Mouse (Mus musculus): ENCODE measurements around the gene 1700017B05Rik. TPM values are rescaled to one million over a fixed set of nuclear protein-coding genes. Genes with fewer than 3 reads are reported as not detected.
"Not testable (repeated sequence)": the region's sequence is repeated elsewhere in the genome, so short reads cannot be mapped to it uniquely, and the experiment has no call there.

Gene 1700017B05Rik
- polyA plus RNA-seq, 1 experiment from 2014 or later: 11.8 TPM

DNA sequence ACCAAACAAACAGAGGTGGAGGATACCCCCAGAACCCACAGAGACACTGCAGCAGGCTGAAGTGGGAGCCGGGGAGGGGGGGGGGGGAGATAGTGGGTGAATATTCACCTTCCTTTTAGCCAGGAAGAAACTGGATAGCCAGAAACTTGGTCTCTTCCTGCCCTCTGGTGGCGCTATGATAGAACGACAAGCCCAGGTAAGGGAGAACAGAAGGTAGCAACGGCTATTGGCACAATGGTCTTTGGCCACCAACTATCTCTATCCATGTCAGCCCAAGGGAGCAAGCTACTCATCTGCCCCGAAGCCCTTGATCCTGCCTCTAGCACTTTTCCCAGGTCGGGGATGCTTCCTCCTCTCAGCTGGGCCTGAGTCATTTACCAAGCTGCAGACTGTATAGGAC, 42.1 kb downstream of the 1700017B05Rik start:
- Histone ChIP-seq H3K4me1 (no peaks in the 10 kb centered on the region), H3K36me3 (no peaks in the 10 kb centered on the region), H3K4me3 (no peak overlapping the region), H3K27me3 (ENCODE audit: low read depth, poor library complexity, severe bottlenecking) (no peaks in the 10 kb centered on the region), H3K9me3 (replicated peaks) (no peaks in the 10 kb centered on the region), H3K27ac (replicated peaks) (no peak overlapping the region)
- peak; percentile 32 for DNase-seq (ENCODE audit: low spot score)
- 25% methylated on average over 6 of the region's 6 CpGs for WGBS

DNA sequence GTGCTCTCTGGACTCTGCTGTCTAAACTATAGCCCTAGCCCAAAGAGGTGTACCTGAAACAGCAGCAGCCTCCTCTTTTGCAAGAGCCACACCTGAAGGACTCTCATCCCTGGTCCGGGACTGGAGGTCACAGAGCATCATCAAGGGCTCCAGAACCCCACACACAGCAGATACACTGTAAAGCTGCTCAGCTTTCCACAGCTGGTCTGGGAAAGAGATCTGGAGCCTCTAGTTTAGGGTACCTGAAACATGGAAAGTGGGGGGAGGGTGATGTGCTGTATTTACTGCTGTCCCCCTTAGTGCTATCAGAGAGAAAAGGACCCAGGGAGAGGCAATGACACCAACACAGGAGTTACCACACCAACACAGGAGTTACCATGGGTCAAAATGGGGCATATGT, 42.9 kb downstream of the 1700017B05Rik start:
- H3K4me1 ChIP-seq: no peaks in the 10 kb centered on the region
- no peak overlapping the region for H3K27ac ChIP-seq (replicated peaks)
- WGBS: 82% methylated on average over 1 of the region's 1 CpGs
- no peaks in the 10 kb centered on the region for H3K36me3 ChIP-seq
- no peak for DNase-seq (ENCODE audit: low spot score)
- H3K9me3 ChIP-seq (replicated peaks): no peaks in the 10 kb centered on the region
- no peak overlapping the region for H3K4me3 ChIP-seq
- H3K27me3 ChIP-seq (ENCODE audit: low read depth, poor library complexity, severe bottlenecking): no peaks in the 10 kb centered on the region

DNA sequence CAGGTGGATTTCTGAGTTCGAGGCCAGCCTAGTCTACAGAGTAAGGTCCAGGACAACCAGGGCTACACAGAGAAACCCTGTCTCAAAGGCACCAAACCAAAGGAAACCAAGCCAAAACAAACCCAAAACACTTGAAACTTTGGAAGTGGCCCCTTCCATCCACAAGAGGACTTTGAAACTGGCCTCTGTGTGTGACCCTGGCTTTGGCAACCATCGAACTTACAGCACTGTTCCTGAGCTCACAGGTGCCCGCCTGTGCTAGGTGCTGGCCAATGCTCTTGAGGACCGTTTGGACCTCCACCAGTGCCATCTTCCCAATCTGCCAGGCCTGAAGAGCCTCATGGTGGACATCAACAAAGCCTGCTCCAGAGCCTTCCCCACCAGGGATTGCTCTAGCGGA, 43.6 kb downstream of the 1700017B05Rik start:
- no peaks in the 10 kb centered on the region for H3K36me3 ChIP-seq
- no peak overlapping the region for H3K27ac ChIP-seq (replicated peaks)
- no peaks in the 10 kb centered on the region for H3K27me3 ChIP-seq (ENCODE audit: low read depth, poor library complexity, severe bottlenecking)
- 83% methylated on average over 5 of the region's 5 CpGs for WGBS
- no peaks in the 10 kb centered on the region for H3K4me1 ChIP-seq
- DNase-seq (ENCODE audit: low spot score): no peak
- no peaks in the 10 kb centered on the region for H3K9me3 ChIP-seq (replicated peaks)
- no peak overlapping the region for H3K4me3 ChIP-seq

DNA sequence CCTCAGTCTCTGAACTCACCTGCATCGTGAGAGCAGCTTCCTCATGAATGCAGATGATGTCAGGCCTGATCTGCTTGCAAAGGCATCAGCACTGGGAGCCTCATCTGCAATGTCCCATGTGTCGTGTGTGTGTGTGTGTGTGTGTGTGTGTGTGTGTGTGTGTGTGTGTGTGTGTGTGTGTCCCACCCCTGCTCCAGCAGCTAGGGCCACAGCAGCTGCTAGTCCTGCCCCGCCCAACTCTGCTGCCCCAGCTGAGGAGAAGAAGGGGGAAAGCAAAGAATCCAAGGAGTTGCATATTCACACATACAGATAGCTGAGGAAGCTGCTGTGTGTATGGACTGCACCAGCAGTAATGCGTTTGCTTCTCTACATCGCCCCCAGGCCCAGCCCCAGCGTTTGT, 45.2 kb downstream of the 1700017B05Rik start:
- Histone ChIP-seq H3K9me3 (replicated peaks) (no peaks in the 10 kb centered on the region), H3K27me3 (ENCODE audit: low read depth, poor library complexity, severe bottlenecking) (no peaks in the 10 kb centered on the region), H3K27ac (replicated peaks) (no peak overlapping the region), H3K4me1 (no peaks in the 10 kb centered on the region), H3K36me3 (no peaks in the 10 kb centered on the region), H3K4me3 (no peak overlapping the region)
- DNase-seq (ENCODE audit: low spot score): no peak
- WGBS: 86% methylated on average over 6 of the region's 6 CpGs

DNA sequence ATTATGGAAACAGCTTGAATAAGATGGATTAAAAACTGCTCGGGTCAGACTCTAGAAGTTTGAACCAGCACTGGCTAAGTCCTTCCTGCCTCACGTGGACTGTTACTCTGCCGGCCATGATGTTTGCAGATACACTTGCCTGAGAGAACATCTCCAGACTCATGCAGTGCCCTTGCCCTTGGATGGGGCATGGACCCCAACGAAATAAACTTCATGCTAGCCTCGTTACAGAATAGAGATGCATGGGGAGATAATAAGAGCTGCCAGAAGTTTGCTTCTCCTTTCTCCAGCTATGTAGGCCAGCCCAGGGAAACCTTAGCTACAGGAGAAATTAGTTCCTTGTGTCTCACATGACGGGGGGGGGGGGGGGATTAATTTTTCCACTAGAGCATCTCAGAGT, 47.9 kb downstream of the 1700017B05Rik start:
- Histone ChIP-seq H3K27me3 (ENCODE audit: low read depth, poor library complexity, severe bottlenecking) (no peaks in the 10 kb centered on the region), H3K36me3 (no peaks in the 10 kb centered on the region), H3K27ac (replicated peaks) (no peak overlapping the region), H3K9me3 (replicated peaks) (no peaks in the 10 kb centered on the region), H3K4me3 (no peak overlapping the region), H3K4me1 (no peaks in the 10 kb centered on the region)
- no peak for DNase-seq (ENCODE audit: low spot score)
- 85% methylated on average over 6 of the region's 6 CpGs for WGBS

DNA sequence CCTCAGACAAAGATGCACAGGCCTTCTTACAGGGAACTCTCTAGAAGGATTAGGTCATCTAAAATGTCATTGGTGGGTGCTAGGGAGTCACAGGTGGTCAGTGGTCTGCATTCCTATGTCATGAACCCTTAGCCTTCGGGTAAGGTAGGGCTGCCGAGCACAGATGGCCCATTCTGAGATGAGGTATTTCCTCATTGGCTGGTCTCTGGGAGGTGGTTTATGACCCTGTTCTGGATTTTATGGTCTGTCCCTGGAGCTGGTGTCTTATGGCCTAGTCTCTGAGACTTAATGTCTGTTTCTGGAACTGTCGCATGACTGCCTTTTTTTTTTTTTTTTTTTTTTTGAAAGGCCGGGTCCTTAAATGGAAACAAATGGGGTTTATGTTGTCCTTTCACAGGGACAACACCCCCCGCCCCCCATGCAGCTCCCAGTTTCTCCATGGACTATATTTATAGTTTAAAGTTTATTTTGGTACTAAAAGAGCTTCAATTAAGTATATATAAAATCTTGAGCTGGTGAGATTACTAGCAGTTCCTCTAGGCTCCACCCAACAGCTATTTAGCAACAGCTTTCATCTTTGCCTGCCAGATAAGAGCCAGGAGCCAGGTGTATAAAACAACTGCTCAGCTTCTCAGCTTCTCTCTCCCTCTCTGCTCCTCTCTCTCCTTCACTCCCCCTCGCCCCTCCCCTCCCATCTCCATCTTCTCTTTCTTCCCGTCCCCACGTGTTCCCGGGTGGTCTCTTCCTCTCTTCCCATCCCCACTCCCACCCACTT, 49.8 kb downstream of the 1700017B05Rik start:
- Histone ChIP-seq H3K4me3 (no peak overlapping the region), H3K9me3 (replicated peaks) (no peaks in the 10 kb centered on the region), H3K4me1 (no peaks in the 10 kb centered on the region), H3K27me3 (ENCODE audit: low read depth, poor library complexity, severe bottlenecking) (no peaks in the 10 kb centered on the region), H3K36me3 (no peaks in the 10 kb centered on the region), H3K27ac (replicated peaks) (no peak overlapping the region)
- DNase-seq (ENCODE audit: low spot score): no peak
- WGBS: 82% methylated on average over 9 of the region's 9 CpGs

DNA sequence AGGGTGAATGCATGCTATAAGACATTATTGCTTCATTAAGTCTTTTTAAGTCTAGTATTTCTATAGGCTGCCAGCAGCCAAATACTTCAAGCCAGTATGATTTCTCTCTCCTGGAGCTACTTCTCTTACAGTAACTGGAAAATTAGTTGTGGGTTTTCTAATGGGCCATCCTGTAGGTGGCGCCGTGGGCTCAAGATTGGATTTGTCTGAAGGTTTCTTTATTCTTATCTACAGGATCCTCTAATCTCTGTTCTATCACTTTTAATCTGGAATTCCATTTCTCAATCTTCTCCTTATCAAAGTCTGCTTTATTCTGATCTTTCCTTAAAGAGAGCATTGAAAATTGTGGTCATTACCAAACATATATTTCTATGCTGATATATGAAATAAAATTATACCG, 53.1 kb downstream of the 1700017B05Rik start:
- DNase-seq (ENCODE audit: low spot score): no peak
- H3K4me3 ChIP-seq: no peak overlapping the region
- H3K9me3 ChIP-seq (replicated peaks): no peaks in the 10 kb centered on the region
- no peaks in the 10 kb centered on the region for H3K4me1 ChIP-seq
- H3K27me3 ChIP-seq (ENCODE audit: low read depth, poor library complexity, severe bottlenecking): no peaks in the 10 kb centered on the region
- 32% methylated on average over 3 of the region's 3 CpGs for WGBS
- H3K27ac ChIP-seq (replicated peaks): no peak overlapping the region
- no peaks in the 10 kb centered on the region for H3K36me3 ChIP-seq

DNA sequence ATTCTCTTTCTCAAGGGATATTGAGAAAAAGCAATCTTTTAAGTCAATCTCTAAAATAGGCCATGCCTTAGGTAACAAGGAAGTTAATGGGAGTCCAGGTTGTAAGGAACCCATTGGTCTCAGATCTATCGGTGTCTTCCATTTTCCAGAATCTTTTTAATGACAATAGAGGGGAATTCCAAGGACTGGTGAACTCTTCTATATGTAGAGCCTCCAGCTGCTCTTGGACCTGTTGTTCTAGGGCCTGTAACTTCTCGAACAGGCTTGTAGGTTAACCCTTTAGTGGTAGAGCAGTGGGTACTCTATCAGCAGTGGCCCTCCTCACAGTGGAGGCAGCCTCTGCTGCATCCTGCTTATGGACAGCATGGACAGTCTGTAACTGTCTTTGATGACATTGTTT, 55.5 kb downstream of the 1700017B05Rik start:
- Histone ChIP-seq H3K4me1 (no peaks in the 10 kb centered on the region), H3K9me3 (replicated peaks) (no peaks in the 10 kb centered on the region), H3K4me3 (no peak overlapping the region), H3K27me3 (ENCODE audit: low read depth, poor library complexity, severe bottlenecking) (no peaks in the 10 kb centered on the region), H3K36me3 (no peaks in the 10 kb centered on the region), H3K27ac (replicated peaks) (no peak overlapping the region)
- WGBS: 72% methylated on average over 2 of the region's 2 CpGs
- no peak for DNase-seq (ENCODE audit: low spot score)

DNA sequence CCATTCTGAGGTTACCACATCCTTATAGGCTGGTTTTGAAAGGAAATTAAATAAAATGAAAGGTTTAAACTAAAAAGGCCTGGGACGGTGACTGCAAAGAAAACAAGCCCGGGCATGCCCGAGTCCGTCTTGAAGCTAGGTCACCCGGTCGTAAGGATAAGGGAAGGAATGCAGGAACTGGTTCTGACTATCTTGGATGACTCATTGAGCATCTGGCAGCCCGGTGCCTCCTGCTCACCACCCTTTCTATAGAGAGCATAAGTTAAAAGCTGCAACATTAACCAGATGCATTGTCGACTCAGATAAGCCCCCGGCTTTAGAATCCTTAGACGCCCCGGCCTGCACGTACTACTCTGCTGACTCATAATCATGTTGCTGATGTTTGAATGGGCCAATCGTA, 58.8 kb downstream of the 1700017B05Rik start:
- WGBS: 90% methylated on average over 13 of the region's 13 CpGs
- not testable (repeated sequence) for H3K27me3 ChIP-seq (ENCODE audit: low read depth, poor library complexity, severe bottlenecking); H3K27ac ChIP-seq (replicated peaks); DNase-seq (ENCODE audit: low spot score); H3K4me1 ChIP-seq; H3K9me3 ChIP-seq (replicated peaks); H3K36me3 ChIP-seq; H3K4me3 ChIP-seq

Other genes starting within 250 kb of the 1700017B05Rik start
- 51.6 and 56.7 TPM in 2 replicates for gene Sin3a, start 190.6 kb downstream of the 1700017B05Rik start, polyA plus RNA-seq (2016; fragmentation: Nextera tagmentation; extraction: Ambion mirVana)
- 61.1 and 69.7 TPM in 2 replicates for gene Man2c1, start 131.9 kb downstream of the 1700017B05Rik start, polyA plus RNA-seq (2016; fragmentation: Nextera tagmentation; extraction: Ambion mirVana)
- gene Neil1, start 114.3 kb downstream of the 1700017B05Rik start, polyA plus RNA-seq (2016; fragmentation: Nextera tagmentation; extraction: Ambion mirVana): 5.4 and 7.1 TPM in 2 replicates
- 117 and 122 TPM in 2 replicates for gene Commd4, start 104.3 kb downstream of the 1700017B05Rik start, polyA plus RNA-seq (2016; fragmentation: Nextera tagmentation; extraction: Ambion mirVana)
- gene Trcg1, start 26.1 kb downstream of the 1700017B05Rik start, polyA plus RNA-seq (2016; fragmentation: Nextera tagmentation; extraction: Ambion mirVana): not detected in 2 replicates
- gene Ppcdc, start 177.5 kb upstream of the 1700017B05Rik start, polyA plus RNA-seq (2016; fragmentation: Nextera tagmentation; extraction: Ambion mirVana): 25.8 and 26.7 TPM in 2 replicates
- gene Scamp5, start 205.4 kb upstream of the 1700017B05Rik start, polyA plus RNA-seq (2016; fragmentation: Nextera tagmentation; extraction: Ambion mirVana): 17.3 and 26.3 TPM in 2 replicates
- 2.5 and 9.3 TPM in 2 replicates for gene Rpp25, start 241.4 kb upstream of the 1700017B05Rik start, polyA plus RNA-seq (2016; fragmentation: Nextera tagmentation; extraction: Ambion mirVana)